Mouse (Mus musculus) stomach, embryonic 16.5 days (tissue): ENCODE data around the gene Stoml1. TPM values are rescaled to one million over a fixed set of nuclear protein-coding genes. Genes with fewer than 3 reads are reported as not detected.
A peak's percentile ranks its signal among the peaks of the same experiment; 100 is the strongest.

Experiments used
- ATAC-seq: fragments of 200-750 bp; cut with Nextera tagmentation; 2 replicates; pipeline ENCODE4 v1.8.0; 2017; ENCODE audit warnings: moderate number of reproducible peaks, moderate TSS enrichment; ENCODE audit not compliant: insufficient read depth, low FRiP score
- H3K27ac ChIP-seq: fragments of 300-500 bp; sonication (generic); 2 replicates; pipeline ENCODE4 v1.5.1; 2014; ENCODE audit warnings: low read length
- H3K27me3 ChIP-seq: fragments of 300-500 bp; sonication (generic); 2 replicates; pipeline ENCODE4 v1.6.1; 2014; ENCODE audit warnings: low read length, control low read depth, mixed read lengths; ENCODE audit not compliant: control insufficient read depth, insufficient read depth
- H3K36me3 ChIP-seq: fragments of 300-500 bp; sonication (generic); 2 replicates; pipeline ENCODE4 v1.6.1; 2014; ENCODE audit warnings: low read length; ENCODE audit not compliant: control insufficient read depth, insufficient read depth
- H3K4me1 ChIP-seq: fragments of 300-500 bp; sonication (generic); 2 replicates; pipeline ENCODE4 v1.6.1; 2014; ENCODE audit warnings: low read length, control low read depth, mixed read lengths; ENCODE audit not compliant: control insufficient read depth, insufficient read depth
- H3K4me2 ChIP-seq: fragments of 300-500 bp; sonication (generic); 2 replicates; pipeline ENCODE4 v1.6.1; 2014; ENCODE audit warnings: low read depth, low read length, mixed read lengths
- H3K4me3 ChIP-seq: fragments of 300-500 bp; sonication (generic); replicated peaks from 2 replicates; pipeline ENCODE4 v1.5.1; 2014; ENCODE audit warnings: mild to moderate bottlenecking, low read length
- H3K9ac ChIP-seq: fragments of 300-500 bp; sonication (generic); 2 replicates; pipeline ENCODE4 v1.6.1; 2014; ENCODE audit warnings: low read length
- H3K9me3 ChIP-seq: fragments of 300-500 bp; sonication (generic); replicated peaks from 2 replicates; pipeline ENCODE4 v1.6.1; 2016; ENCODE audit warnings: low read length, control low read depth; ENCODE audit not compliant: control insufficient read depth
- WGBS: fragments of 180-500 bp; shearing (Covaris S2); extraction: QIAGEN DNeasy Blood & Tissue Kit; methylation state at CpG from one replicate; pipeline ENCODE4 v1.1.7; 2014; 5-methylcytosine and 5-hydroxymethylcytosine counted together
- microRNA-seq: library from miRNA; unstranded; fragments of <30 nt; microRNA quantifications from one replicate; pipeline ENCODE4, GENCODE M21; 2016
- polyA plus RNA-seq: library from polyadenylated mRNA; unstranded; fragments of >200 nt; fragmentation: Nextera tagmentation; extraction: Ambion mirVana; gene quantifications from 2 replicates; pipeline ENCODE4 v1.2.1, GENCODE M21; 2015

Stoml1 gene
- polyA plus RNA-seq, 1 experiment from 2014 or later = 26.0 TPM

GRCm38 (mm10) chr9:58303115-58303514, 50.2 kb downstream of the Stoml1 start:
- Histone ChIP-seq H3K4me1 (peaks cover 59% of the 10 kb centered on the region), H3K4me2 (no peak overlapping the region), H3K36me3 (no peaks in the 10 kb centered on the region), H3K27me3 (no peaks in the 10 kb centered on the region), H3K9me3 (no peaks in the 10 kb centered on the region), H3K4me3 (no peak overlapping the region), H3K27ac (peak overlapping the region; percentile 74; the same call in 1 of the 2 replicates), H3K9ac (no peak overlapping the region)
- 61% methylated on average over 5 of the region's 5 CpGs for WGBS
- no peak for ATAC-seq

GRCm38 (mm10) chr9:58303599-58304271, 50.8 kb downstream of the Stoml1 start:
- Histone ChIP-seq H3K4me2 (no peak overlapping the region), H3K4me1 (peaks cover 64% of the 10 kb centered on the region), H3K9ac (no peak overlapping the region), H3K27ac (peak overlapping the region; percentile 74), H3K36me3 (no peaks in the 10 kb centered on the region), H3K4me3 (no peak overlapping the region), H3K9me3 (no peaks in the 10 kb centered on the region), H3K27me3 (no peaks in the 10 kb centered on the region)
- 37% methylated on average over 8 of the region's 8 CpGs for WGBS
- peak; percentile 54; the same call in 1 of the 2 replicates for ATAC-seq

- Histone ChIP-seq H3K36me3 (no peaks in the 10 kb centered on the region), H3K4me3 (no peak overlapping the region), H3K4me2 (no peak overlapping the region), H3K27me3 (no peaks in the 10 kb centered on the region), H3K9ac (peak overlapping the region; percentile 11; the same call in 1 of the 2 replicates), H3K27ac (no peak overlapping the region; the same call in 1 of the 2 replicates), H3K4me1 (peaks cover 55% of the 10 kb centered on the region), H3K9me3 (no peaks in the 10 kb centered on the region)
- WGBS = 32% methylated on average over 6 of the region's 6 CpGs
- ATAC-seq = peak; percentile 27; the same call in 1 of the 2 replicates
Measured at GRCm38 (mm10) chr9:58305686-58306085, 52.7 kb downstream of the Stoml1 start.

- Histone ChIP-seq H3K4me1 (peaks cover 61% of the 10 kb centered on the region), H3K4me2 (no peak overlapping the region), H3K27ac (0 out of 2 replicates have a peak overlapping the region, but pooled peaks have one; percentile 50), H3K9me3 (no peaks in the 10 kb centered on the region), H3K9ac (0 out of 2 replicates have a peak overlapping the region, but pooled peaks have one; percentile 7), H3K4me3 (no peak overlapping the region), H3K27me3 (no peaks in the 10 kb centered on the region), H3K36me3 (no peaks in the 10 kb centered on the region)
- ATAC-seq = peak; percentile 30; the same call in 1 of the 2 replicates
- 28% methylated on average over 6 of the region's 6 CpGs for WGBS
Measured at GRCm38 (mm10) chr9:58308395-58308794, 55.4 kb downstream of the Stoml1 start.

- Histone ChIP-seq H3K9me3 (no peaks in the 10 kb centered on the region), H3K4me1 (peaks cover 55% of the 10 kb centered on the region), H3K27ac (no peak overlapping the region), H3K36me3 (no peaks in the 10 kb centered on the region), H3K27me3 (no peaks in the 10 kb centered on the region), H3K4me2 (peak overlapping the region; percentile 41), H3K9ac (peak overlapping the region; percentile 36; the same call in 1 of the 2 replicates), H3K4me3 (peak overlapping the region; percentile 10; the same call in 1 of the 2 replicates)
- 60% methylated on average over 14 of the region's 14 CpGs for WGBS
- ATAC-seq = no peak
Measured at GRCm38 (mm10) chr9:58310043-58310660, 57.2 kb downstream of the Stoml1 start.

- Histone ChIP-seq H3K4me3 (peak overlapping the region; percentile 58), H3K4me1 (peaks cover 53% of the 10 kb centered on the region), H3K27ac (no peak overlapping the region), H3K36me3 (no peaks in the 10 kb centered on the region), H3K27me3 (no peaks in the 10 kb centered on the region), H3K9me3 (no peaks in the 10 kb centered on the region), H3K9ac (peak overlapping the region; percentile 78), H3K4me2 (peak overlapping the region; percentile 80)
- no peak for ATAC-seq
- 61% methylated on average over 33 of the region's 33 CpGs for whole genome bisulfite sequencing
Measured at GRCm38 (mm10) chr9:58311191-58311910, 58.4 kb downstream of the Stoml1 start.

Small RNA genes lying within 50 kb of the gene (microRNA-seq; reads per million reads assigned to microRNA genes)
- gene Mir6385 = not detected

Other genes starting within 250 kb of the Stoml1 start
- 1.5 and 7.6 TPM in 2 replicates for gene Cyp11a1, start 246.8 kb upstream of the Stoml1 start, polyA plus RNA-seq
- 1.4 and 2.2 TPM in 2 replicates for gene Stra6, start 189.4 kb upstream of the Stoml1 start, polyA plus RNA-seq
- gene Ccdc33, start 134.3 kb upstream of the Stoml1 start, polyA plus RNA-seq = not detected in 2 replicates
- gene Islr, start 48.9 kb upstream of the Stoml1 start, polyA plus RNA-seq = 120 and 128 TPM in 2 replicates
- gene Islr2, start 48.8 kb upstream of the Stoml1 start, polyA plus RNA-seq = 1.3 TPM in 2 replicates
- gene Pml, start 3.4 kb upstream of the Stoml1 start, polyA plus RNA-seq = 17.9 and 19.0 TPM in 2 replicates
- 31.0 and 33.4 TPM in 2 replicates for gene Loxl1, start 60.0 kb downstream of the Stoml1 start, polyA plus RNA-seq
- gene Tbc1d21, start 117.3 kb downstream of the Stoml1 start, polyA plus RNA-seq = 0.12 TPM in 1 of 2 replicates, not detected in the other
- gene Insyn1, start 235.4 kb downstream of the Stoml1 start, polyA plus RNA-seq = 0.32 and 0.77 TPM in 2 replicates